Mouse (Mus musculus) embryonic facial prominence, embryonic 15.5 days (tissue): ENCODE results near the gene Cables2. TPM values are rescaled to one million over a fixed set of nuclear protein-coding genes. Genes with fewer than 3 reads are reported as not detected.
A peak's percentile ranks its signal among the peaks of the same experiment; 100 is the strongest.

Source experiments
- ATAC-seq: fragments of 200-750 bp; cut with Nextera tagmentation; 2 replicates; pipeline ENCODE4 v1.8.0; 2017; ENCODE audit warnings: low read depth, moderate TSS enrichment; ENCODE audit not compliant: insufficient number of reproducible peaks, low FRiP score, low TSS enrichment
- H3K27ac ChIP-seq: fragments of 300-500 bp; sonication (generic); replicated peaks from 2 replicates; pipeline ENCODE4 v1.5.1; 2015; ENCODE audit warnings: mild to moderate bottlenecking, inconsistent platforms
- H3K27me3 ChIP-seq: fragments of 300-500 bp; sonication (generic); 2 replicates; pipeline ENCODE4 v1.6.1; 2015; ENCODE audit warnings: inconsistent platforms
- H3K36me3 ChIP-seq: fragments of 300-500 bp; sonication (generic); 2 replicates; pipeline ENCODE4 v1.6.1; 2015; ENCODE audit warnings: mild to moderate bottlenecking, inconsistent platforms
- H3K4me1 ChIP-seq: fragments of 300-500 bp; sonication (generic); 2 replicates; pipeline ENCODE4 v1.6.1; 2015; ENCODE audit warnings: inconsistent platforms
- H3K4me2 ChIP-seq: fragments of 300-500 bp; sonication (generic); replicated peaks from 2 replicates; pipeline ENCODE4 v1.6.1; 2015; ENCODE audit warnings: mild to moderate bottlenecking, inconsistent platforms
- H3K4me3 ChIP-seq: fragments of 300-500 bp; sonication (generic); replicated peaks from 2 replicates; pipeline ENCODE4 v1.5.1; 2015; ENCODE audit warnings: mild to moderate bottlenecking, inconsistent platforms
- H3K9ac ChIP-seq: fragments of 300-500 bp; sonication (generic); 2 replicates; pipeline ENCODE4 v1.6.1; 2015; ENCODE audit warnings: inconsistent platforms
- H3K9me3 ChIP-seq: fragments of 300-500 bp; sonication (generic); replicated peaks from 2 replicates; pipeline ENCODE4 v1.6.1; 2016; ENCODE audit warnings: inconsistent platforms
- WGBS: fragments of 180-500 bp; shearing (Covaris S2); methylation state at CpG from one replicate; pipeline ENCODE4 v1.1.7; 2015; 5-methylcytosine and 5-hydroxymethylcytosine counted together
- polyA plus RNA-seq: library from polyadenylated mRNA; unstranded; fragments of >200 nt; fragmentation: Nextera tagmentation; extraction: Ambion mirVana; gene quantifications from 2 replicates; pipeline ENCODE4 v1.2.1, GENCODE M21; 2015

Cables2 gene
- 13.5 and 14.2 TPM in 2 replicates for polyA plus RNA-seq

- H3K27me3 ChIP-seq: 0 out of 2 replicates have a peak, but pooled peaks cover 3% of the 10 kb centered on the region
- WGBS: 5% methylated on average over 68 of the region's 68 CpGs
- H3K9ac ChIP-seq: peak within 1 kb of the TSS; percentile 90
- H3K4me3 ChIP-seq: peak within 1 kb of the TSS; percentile 84
- peaks cover 36% of the 10 kb centered on the region for H3K4me1 ChIP-seq
- ATAC-seq: peak; percentile 93
- peak within 1 kb of the TSS; percentile 86 for H3K4me2 ChIP-seq
- H3K27ac ChIP-seq: peak within 1 kb of the TSS; percentile 68; the same call in 1 of the 2 replicates
- H3K9me3 ChIP-seq: no peaks in the 10 kb centered on the region
- H3K36me3 ChIP-seq: peaks cover 18% of the 10 kb centered on the region; the same call in 1 of the 2 replicates
Measured at GRCm38 (mm10) chr2:180273394-180274244, at the start of gene Cables2. Gene Cables2, minus strand, starts transcription at chr2:180273496.

GRCm38 (mm10) chr2:180322674-180323355, 49.5 kb upstream of the Cables2 start:
- no peaks in the 10 kb centered on the region for H3K9me3 ChIP-seq
- H3K27ac ChIP-seq: no peak overlapping the region
- ATAC-seq: no peak
- 34% methylated on average over 14 of the region's 14 CpGs for WGBS
- no peak overlapping the region for H3K4me2 ChIP-seq
- no peaks in the 10 kb centered on the region for H3K36me3 ChIP-seq
- no peak overlapping the region for H3K4me3 ChIP-seq
- H3K9ac ChIP-seq: no peak overlapping the region
- peaks cover 5% of the 10 kb centered on the region; the same call in 1 of the 2 replicates for H3K4me1 ChIP-seq
- no peaks in the 10 kb centered on the region for H3K27me3 ChIP-seq

- H3K36me3 ChIP-seq: no peaks in the 10 kb centered on the region
- H3K9me3 ChIP-seq: no peaks in the 10 kb centered on the region
- peaks cover 5% of the 10 kb centered on the region; the same call in 1 of the 2 replicates for H3K4me1 ChIP-seq
- no peak overlapping the region for H3K27ac ChIP-seq
- no peak overlapping the region for H3K4me2 ChIP-seq
- no peaks in the 10 kb centered on the region for H3K27me3 ChIP-seq
- H3K4me3 ChIP-seq: no peak overlapping the region
- no peak overlapping the region for H3K9ac ChIP-seq
- ATAC-seq: no peak
- 72% methylated on average over 4 of the region's 4 CpGs for WGBS
Measured at GRCm38 (mm10) chr2:180320216-180320615, 46.9 kb upstream of the Cables2 start.

DNA sequence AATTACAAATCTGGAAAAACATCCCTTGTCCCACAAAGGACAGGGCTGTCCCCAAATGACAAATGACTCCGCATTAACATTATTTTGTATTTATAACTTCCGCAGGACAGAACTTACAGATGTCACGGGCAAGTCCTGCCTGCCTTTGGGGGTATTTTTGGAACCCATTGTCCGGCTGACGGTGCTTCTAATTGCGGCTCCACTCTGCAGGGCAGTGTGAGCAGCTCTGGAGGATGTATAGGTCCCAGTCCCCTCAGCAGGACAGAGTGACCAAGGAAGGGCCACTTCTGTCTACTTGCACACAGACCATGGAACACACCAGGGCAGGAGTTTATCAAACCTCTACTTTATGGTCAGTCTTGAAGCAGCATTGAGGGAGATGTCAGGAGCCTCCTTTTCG, 44.3 kb upstream of the Cables2 start:
- Histone ChIP-seq H3K36me3 (no peaks in the 10 kb centered on the region), H3K27ac (no peak overlapping the region), H3K9me3 (no peaks in the 10 kb centered on the region), H3K4me3 (no peak overlapping the region), H3K4me1 (no peaks in the 10 kb centered on the region), H3K27me3 (no peaks in the 10 kb centered on the region), H3K4me2 (no peak overlapping the region), H3K9ac (no peak overlapping the region)
- no peak for ATAC-seq
- WGBS: 69% methylated on average over 7 of the region's 7 CpGs

GRCm38 (mm10) chr2:180314292-180314691, 41.0 kb upstream of the Cables2 start:
- no peak overlapping the region for H3K4me2 ChIP-seq
- 80% methylated on average over 2 of the region's 2 CpGs for WGBS
- no peaks in the 10 kb centered on the region for H3K9me3 ChIP-seq
- no peaks in the 10 kb centered on the region for H3K4me1 ChIP-seq
- no peak for ATAC-seq
- H3K9ac ChIP-seq: no peak overlapping the region
- no peaks in the 10 kb centered on the region for H3K36me3 ChIP-seq
- H3K27ac ChIP-seq: no peak overlapping the region
- H3K27me3 ChIP-seq: no peaks in the 10 kb centered on the region
- H3K4me3 ChIP-seq: no peak overlapping the region

DNA sequence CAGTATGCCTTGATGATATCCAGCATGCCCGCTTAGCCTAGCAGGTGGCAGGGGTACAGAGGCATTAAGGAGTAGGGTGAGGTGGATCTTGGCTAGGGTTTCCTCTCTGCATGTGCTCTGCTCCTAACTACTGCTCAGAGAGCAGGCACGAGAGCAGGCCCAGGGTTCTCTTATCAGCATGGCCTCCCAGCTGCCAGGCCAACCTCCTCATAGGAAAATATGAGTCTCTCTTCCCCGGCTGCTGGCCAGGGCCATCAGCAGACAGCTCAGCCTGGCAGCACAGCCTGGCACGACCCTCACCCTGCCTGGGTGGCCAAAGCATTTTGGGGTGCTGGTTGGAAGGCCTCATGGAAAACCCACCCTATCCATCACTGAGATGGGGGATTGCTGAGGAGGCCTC, 37.9 kb upstream of the Cables2 start:
- no peaks in the 10 kb centered on the region for H3K27me3 ChIP-seq
- H3K27ac ChIP-seq: no peak overlapping the region
- no peak overlapping the region for H3K4me3 ChIP-seq
- H3K36me3 ChIP-seq: no peaks in the 10 kb centered on the region
- no peaks in the 10 kb centered on the region for H3K4me1 ChIP-seq
- ATAC-seq: no peak
- H3K9ac ChIP-seq: no peak overlapping the region
- 82% methylated on average over 4 of the region's 4 CpGs for WGBS
- no peak overlapping the region for H3K4me2 ChIP-seq
- H3K9me3 ChIP-seq: no peaks in the 10 kb centered on the region

DNA sequence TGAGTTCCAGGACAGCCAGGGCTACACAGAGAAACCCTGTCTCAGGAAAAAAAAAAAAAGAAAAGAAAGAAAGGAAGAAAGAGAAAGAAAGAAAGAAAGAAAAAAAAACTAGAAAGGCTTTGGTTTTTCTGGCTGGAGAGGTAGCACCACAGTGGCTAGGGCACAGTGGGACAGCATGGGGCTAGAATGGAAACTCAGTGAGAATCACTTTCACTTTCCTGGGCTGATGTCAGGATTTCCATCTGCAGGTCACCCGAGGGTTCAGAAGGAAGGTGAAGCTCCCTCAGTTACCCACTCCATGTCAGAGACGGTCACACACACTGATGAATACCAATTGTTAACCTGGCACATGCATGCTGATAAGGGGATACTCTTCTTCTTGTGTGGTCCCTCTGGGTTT, 34.4 kb upstream of the Cables2 start:
- no peak for ATAC-seq
- no peak overlapping the region for H3K4me3 ChIP-seq
- no peak overlapping the region for H3K9ac ChIP-seq
- no peaks in the 10 kb centered on the region for H3K4me1 ChIP-seq
- H3K4me2 ChIP-seq: no peak overlapping the region
- WGBS: 58% methylated on average over 2 of the region's 2 CpGs
- H3K9me3 ChIP-seq: no peaks in the 10 kb centered on the region
- H3K36me3 ChIP-seq: no peaks in the 10 kb centered on the region
- H3K27ac ChIP-seq: no peak overlapping the region
- no peaks in the 10 kb centered on the region for H3K27me3 ChIP-seq

- Histone ChIP-seq H3K9me3 (no peaks in the 10 kb centered on the region), H3K27ac (no peak overlapping the region), H3K4me3 (no peak overlapping the region), H3K4me2 (no peak overlapping the region), H3K27me3 (no peaks in the 10 kb centered on the region), H3K4me1 (no peaks in the 10 kb centered on the region), H3K36me3 (no peaks in the 10 kb centered on the region), H3K9ac (no peak overlapping the region)
- no peak for ATAC-seq
- 76% methylated on average over 8 of the region's 8 CpGs for WGBS
Measured at GRCm38 (mm10) chr2:180306423-180307168, 33.3 kb upstream of the Cables2 start.

GRCm38 (mm10) chr2:180306009-180306408, 32.7 kb upstream of the Cables2 start:
- Histone ChIP-seq H3K27ac (no peak overlapping the region), H3K27me3 (no peaks in the 10 kb centered on the region), H3K9ac (no peak overlapping the region), H3K4me2 (no peak overlapping the region), H3K4me3 (no peak overlapping the region), H3K36me3 (no peaks in the 10 kb centered on the region), H3K4me1 (no peaks in the 10 kb centered on the region), H3K9me3 (no peaks in the 10 kb centered on the region)
- WGBS: 76% methylated on average over 2 of the region's 2 CpGs
- no peak for ATAC-seq

DNA sequence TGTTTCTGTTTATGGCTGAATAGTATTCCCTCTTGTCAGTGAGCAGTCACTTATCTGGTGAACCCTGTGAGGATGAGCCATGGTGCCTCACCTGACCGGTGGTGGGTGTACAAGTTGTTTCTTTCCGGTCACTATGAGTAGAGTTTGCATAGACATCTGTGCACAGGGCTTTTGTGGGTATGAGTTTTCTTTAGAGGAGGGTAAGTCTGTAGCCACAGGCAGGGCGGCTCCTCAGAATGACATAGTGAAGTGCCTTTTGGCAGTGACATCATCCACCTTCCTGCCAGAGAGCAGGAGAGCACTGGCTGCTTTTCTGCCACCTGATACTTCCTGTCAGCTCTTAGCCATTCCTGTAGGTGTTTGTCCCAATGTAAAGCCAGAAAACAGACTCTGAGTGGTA, 32.2 kb upstream of the Cables2 start:
- no peak for ATAC-seq
- Histone ChIP-seq H3K9me3 (no peaks in the 10 kb centered on the region), H3K4me3 (no peak overlapping the region), H3K9ac (no peak overlapping the region), H3K4me1 (no peaks in the 10 kb centered on the region), H3K27me3 (no peaks in the 10 kb centered on the region), H3K4me2 (no peak overlapping the region), H3K36me3 (no peaks in the 10 kb centered on the region), H3K27ac (no peak overlapping the region)
- WGBS: 70% methylated on average over 3 of the region's 3 CpGs

DNA sequence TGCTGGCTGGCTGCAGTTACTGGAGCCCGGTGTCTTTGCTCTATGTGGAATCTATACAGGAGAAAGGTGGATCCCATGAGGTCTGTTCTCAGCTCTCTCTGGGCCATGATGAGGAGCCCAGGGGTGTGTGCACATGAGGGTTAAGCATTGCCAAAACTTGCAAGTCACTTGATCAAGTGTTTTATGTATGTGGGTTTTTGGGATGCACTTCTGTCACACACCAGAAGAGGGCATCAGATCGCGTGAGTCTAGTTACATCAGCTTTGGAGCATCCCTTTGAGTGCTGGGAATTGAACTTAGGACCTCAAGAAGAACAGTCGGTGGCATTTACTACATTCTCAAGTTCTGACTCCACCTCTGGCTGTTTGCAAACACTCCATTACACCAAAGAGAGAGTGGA, 31.3 kb upstream of the Cables2 start:
- H3K4me1 ChIP-seq: no peaks in the 10 kb centered on the region
- no peak overlapping the region for H3K9ac ChIP-seq
- no peaks in the 10 kb centered on the region for H3K9me3 ChIP-seq
- H3K27me3 ChIP-seq: no peaks in the 10 kb centered on the region
- no peaks in the 10 kb centered on the region for H3K36me3 ChIP-seq
- ATAC-seq: no peak
- WGBS: 55% methylated on average over 4 of the region's 4 CpGs
- no peak overlapping the region for H3K27ac ChIP-seq
- no peak overlapping the region for H3K4me2 ChIP-seq
- H3K4me3 ChIP-seq: no peak overlapping the region
